Mouse (Mus musculus) heart, embryonic 14.5 days (tissue): ENCODE measurements around the gene AU041133. TPM values are rescaled to one million over a fixed set of nuclear protein-coding genes. Genes with fewer than 3 reads are reported as not detected.

Source experiments
- ATAC-seq: fragments of 200-750 bp; cut with Nextera tagmentation; 2 replicates; pipeline ENCODE4 v1.8.0; 2017; ENCODE audit warnings: low read depth, moderate TSS enrichment; ENCODE audit not compliant: insufficient number of reproducible peaks, insufficient read depth, low FRiP score
- H3K27ac ChIP-seq, 2 experiments: fragments of 200-500 bp in 1 of 2; fragments of 300-500 bp in 1 of 2; sonication (generic) in 1 of 2; replicated peaks in 1 of 2; 2 replicates each; pipeline ENCODE4 v1.5.1; 2012 to 2014; ENCODE audit warnings: low read depth in 2 of 2, low read length in 2 of 2, control low read depth in 1 of 2, mild to moderate bottlenecking in 1 of 2, mixed read lengths in 1 of 2; ENCODE audit not compliant: control insufficient read depth in 1 of 2, insufficient read depth in 1 of 2
- H3K27me3 ChIP-seq: fragments of 300-500 bp; sonication (generic); 2 replicates; pipeline ENCODE4 v1.6.1; 2014; ENCODE audit warnings: mild to moderate bottlenecking, low read length, control low read depth; ENCODE audit not compliant: control insufficient read depth, insufficient read depth
- H3K36me3 ChIP-seq: fragments of 300-500 bp; sonication (generic); 2 replicates; pipeline ENCODE4 v1.6.1; 2014; ENCODE audit warnings: mild to moderate bottlenecking, control low read depth, low read length, mixed read lengths; ENCODE audit not compliant: control insufficient read depth, insufficient read depth
- H3K4me1 ChIP-seq, 2 experiments: fragments of 200-500 bp in 1 of 2; fragments of 300-500 bp in 1 of 2; sonication (generic) in 1 of 2; 2 replicates each; pipeline ENCODE4 v1.6.1; 2012 to 2014; ENCODE audit warnings: low read length in 2 of 2, control low read depth in 1 of 2, mixed read lengths in 1 of 2; ENCODE audit not compliant: control insufficient read depth in 2 of 2, insufficient read depth in 2 of 2
- H3K4me2 ChIP-seq: fragments of 300-500 bp; sonication (generic); 2 replicates; pipeline ENCODE4 v1.6.1; 2014; ENCODE audit warnings: mild to moderate bottlenecking, low read length
- H3K4me3 ChIP-seq, 2 experiments: fragments of 200-500 bp in 1 of 2; fragments of 300-500 bp in 1 of 2; sonication (generic) in 1 of 2; 2 replicates each; pipeline ENCODE4 v1.5.1; 2012 to 2014; ENCODE audit warnings: low read length in 2 of 2, mild to moderate bottlenecking in 2 of 2, control low read depth in 1 of 2, low read depth in 1 of 2, moderate library complexity in 1 of 2; ENCODE audit not compliant: control insufficient read depth in 1 of 2, insufficient read depth in 1 of 2
- H3K9ac ChIP-seq: fragments of 300-500 bp; sonication (generic); 2 replicates; pipeline ENCODE4 v1.6.1; 2014; ENCODE audit warnings: mild to moderate bottlenecking, low read length
- H3K9me3 ChIP-seq: fragments of 300-500 bp; sonication (generic); 2 replicates; pipeline ENCODE4 v1.6.1; 2016; ENCODE audit warnings: low read length, control low read depth; ENCODE audit not compliant: control insufficient read depth
- WGBS: fragments of 180-500 bp; shearing (Covaris S2); extraction: QIAGEN DNeasy Blood & Tissue Kit; methylation state at CpG from one replicate; pipeline ENCODE4 v1.1.7; 2014; 5-methylcytosine and 5-hydroxymethylcytosine counted together
- polyA plus RNA-seq: library from polyadenylated mRNA; unstranded; fragments of >200 nt; fragmentation: Nextera tagmentation; extraction: Ambion mirVana; gene quantifications from 2 replicates; pipeline ENCODE4 v1.2.1, GENCODE M21; 2014

AU041133 gene
- polyA plus RNA-seq, 1 experiment from 2014 or later, result 5.6 TPM

- Histone ChIP-seq H3K9me3 (peaks cover 11% of the 10 kb centered on the region), H3K4me2 (no peak overlapping the region), H3K4me1 (no peaks in the 10 kb centered on the region), H3K4me3 (no peak overlapping the region), H3K9ac (no peak overlapping the region), H3K36me3 (no peaks in the 10 kb centered on the region), H3K27me3 (no peaks in the 10 kb centered on the region), H3K27ac (no peak overlapping the region)
- 64% methylated on average over 2 of the region's 2 CpGs for WGBS
- ATAC-seq, result no peak
These were observed 42.0 kb downstream of the AU041133 start for GRCm38 (mm10) chr10:82169776-82170175.

GRCm38 (mm10) chr10:82170808-82171207 lies 43.0 kb downstream of the AU041133 start:
- Histone ChIP-seq H3K9ac (no peak overlapping the region), H3K4me1 (no peaks in the 10 kb centered on the region), H3K9me3 (peaks cover 11% of the 10 kb centered on the region; the same call in 1 of the 2 replicates), H3K27ac (no peak overlapping the region), H3K36me3 (no peaks in the 10 kb centered on the region), H3K4me2 (no peak overlapping the region), H3K27me3 (no peaks in the 10 kb centered on the region), H3K4me3 (no peak overlapping the region)
- 44% methylated on average over 2 of the region's 2 CpGs for WGBS
- ATAC-seq, result no peak

- peak; percentile 96 for ATAC-seq
- peak overlapping the region; percentile 73 for H3K4me3 ChIP-seq
- no peaks in the 10 kb centered on the region for H3K36me3 ChIP-seq
- 0 out of 2 replicates have a peak, but pooled peaks cover 6% of the 10 kb centered on the region for H3K9me3 ChIP-seq
- 5% methylated on average over 47 of the region's 47 CpGs for WGBS
- no peaks in the 10 kb centered on the region for H3K27me3 ChIP-seq
- peak overlapping the region; percentile 86 for H3K9ac ChIP-seq
- peak overlapping the region; percentile 95 to 97 for H3K27ac ChIP-seq
- peak overlapping the region; percentile 84 for H3K4me2 ChIP-seq
- H3K4me1 ChIP-seq, result 0 out of 4 replicates have a peak, but pooled peaks cover 2 to 4% of the 10 kb centered on the region in 2 experiments
These were observed 50.6 kb downstream of the AU041133 start for GRCm38 (mm10) chr10:82178257-82179064.

Other genes with a start within 250 kb of the AU041133 start
- gene Zfp781, start 197.5 kb upstream of the AU041133 start, polyA plus RNA-seq, result 2.6 and 2.7 TPM in 2 replicates
- gene Zfp873, start 79.9 kb upstream of the AU041133 start, polyA plus RNA-seq, result 10.5 and 12.4 TPM in 2 replicates
- gene BC024063, start 44.7 kb upstream of the AU041133 start, polyA plus RNA-seq, result 3.1 and 4.0 TPM in 2 replicates
- 12.9 and 13.2 TPM in 2 replicates for gene Zfp938, start 113.3 kb downstream of the AU041133 start, polyA plus RNA-seq
- not detected in 2 replicates for gene 4932415D10Rik, start 188.6 kb downstream of the AU041133 start, polyA plus RNA-seq
- 7.3 and 8.4 TPM in 2 replicates for gene Gm4924, start 226.2 kb downstream of the AU041133 start, polyA plus RNA-seq